Mouse (Mus musculus): ENCODE measurements around the gene Dynll2.
A peak's percentile ranks its signal among the peaks of the same experiment; 100 is the strongest.

The Dynll2 gene

GRCm38 (mm10) chr11:87986831-87987793 lies at the start of gene Dynll2:
TSS of gene Dynll2 (minus strand) at chr11:87987533.
- peak; percentile 98 for DNase-seq (ENCODE audit: extremely low spot score)

- no peak for DNase-seq (ENCODE audit: extremely low spot score)
These were observed 49.5 kb upstream of the Dynll2 start for GRCm38 (mm10) chr11:88036761-88037251.

GRCm38 (mm10) chr11:88035970-88036369 lies 48.6 kb upstream of the Dynll2 start:
- DNase-seq (ENCODE audit: extremely low spot score), result no peak

GRCm38 (mm10) chr11:88031753-88032152 lies 44.4 kb upstream of the Dynll2 start:
- DNase-seq (ENCODE audit: extremely low spot score), result no peak

GRCm38 (mm10) chr11:88030836-88031235 lies 43.5 kb upstream of the Dynll2 start:
- no peak for DNase-seq (ENCODE audit: extremely low spot score)

GRCm38 (mm10) chr11:88030219-88030618 lies 42.9 kb upstream of the Dynll2 start:
- DNase-seq (ENCODE audit: extremely low spot score), result no peak

GRCm38 (mm10) chr11:88028193-88028684 lies 40.9 kb upstream of the Dynll2 start:
- peak; percentile 35 for DNase-seq (ENCODE audit: extremely low spot score)

- DNase-seq (ENCODE audit: extremely low spot score), result no peak
These were observed 40.2 kb upstream of the Dynll2 start for GRCm38 (mm10) chr11:88027391-88028035.

GRCm38 (mm10) chr11:88023933-88024332 lies 36.6 kb upstream of the Dynll2 start:
- no peak for DNase-seq (ENCODE audit: extremely low spot score)

GRCm38 (mm10) chr11:88015795-88016194 lies 28.5 kb upstream of the Dynll2 start:
- DNase-seq (ENCODE audit: extremely low spot score), result no peak

GRCm38 (mm10) chr11:88015161-88015560 lies 27.8 kb upstream of the Dynll2 start:
- DNase-seq (ENCODE audit: extremely low spot score), result no peak

GRCm38 (mm10) chr11:88013632-88014031 lies 26.3 kb upstream of the Dynll2 start:
- DNase-seq (ENCODE audit: extremely low spot score), result no peak

- no peak for DNase-seq (ENCODE audit: extremely low spot score)
These were observed 25.4 kb upstream of the Dynll2 start for GRCm38 (mm10) chr11:88012621-88013244.

- no peak for DNase-seq (ENCODE audit: extremely low spot score)
These were observed 24.6 kb upstream of the Dynll2 start for GRCm38 (mm10) chr11:88011914-88012419.

GRCm38 (mm10) chr11:88011208-88011913 lies 24.0 kb upstream of the Dynll2 start:
- no peak for DNase-seq (ENCODE audit: extremely low spot score)

GRCm38 (mm10) chr11:88009542-88010190 lies 22.3 kb upstream of the Dynll2 start:
- DNase-seq (ENCODE audit: extremely low spot score), result peak; percentile 22

- DNase-seq (ENCODE audit: extremely low spot score), result no peak
These were observed 21.3 kb upstream of the Dynll2 start for GRCm38 (mm10) chr11:88008641-88009040.

GRCm38 (mm10) chr11:88004123-88004522 lies 16.8 kb upstream of the Dynll2 start:
- no peak for DNase-seq (ENCODE audit: extremely low spot score)

GRCm38 (mm10) chr11:88002738-88003137 lies 15.4 kb upstream of the Dynll2 start:
- no peak for DNase-seq (ENCODE audit: extremely low spot score)

- no peak for DNase-seq (ENCODE audit: extremely low spot score)
These were observed 12.4 kb upstream of the Dynll2 start for GRCm38 (mm10) chr11:87999751-88000150.

GRCm38 (mm10) chr11:87991806-87992205 lies 4.5 kb upstream of the Dynll2 start:
- no peak for DNase-seq (ENCODE audit: extremely low spot score)
